Mouse (Mus musculus): Measurements from ENCODE around the gene Usp37. TPM values are rescaled to one million over a fixed set of nuclear protein-coding genes. Genes with fewer than 3 reads are reported as not detected.

The Usp37 gene
- total RNA-seq, 2 experiments from 2014 or later = 6.8 to 8.3 TPM

Small RNA genes lying within 50 kb of the gene (microRNA-seq; reads per million reads assigned to microRNA genes)
- gene Gm25035 (ENCODE audit: borderline replicate concordance in 2 of 2) (0 reads per million in 2 experiments), gene Mir26b (ENCODE audit: borderline replicate concordance in 2 of 2) (38,963 to 54,180 reads per million in 2 experiments)

Other genes with a start within 250 kb of the Usp37 start
- gene Tmbim1, start 238.7 kb downstream of the Usp37 start, total RNA-seq (2021) = 10 to 100 TPM; 28.5 to 36.6 TPM
- gene Catip, start 182.2 kb downstream of the Usp37 start, total RNA-seq (2021) = not detected
- 1 to 10 TPM; 2.9 to 3.2 TPM for gene Slc11a1, start 169.1 kb downstream of the Usp37 start, total RNA-seq (2021)
- 10 to 100 TPM; 82.7 to 82.9 TPM for gene Ctdsp1, start 152.8 kb downstream of the Usp37 start, total RNA-seq (2021)
- gene Vil1, start 134.9 kb downstream of the Usp37 start, total RNA-seq (2021) = under 1 TPM in 1 of 2 experiments, not detected in 1; 0.13 TPM
- gene Cnot9, start 38.2 kb downstream of the Usp37 start, total RNA-seq (2021) = 10 to 100 TPM; 12.3 to 12.5 TPM
- 10 to 100 TPM; 43.2 to 72.4 TPM for gene Plcd4, start 1.4 kb downstream of the Usp37 start, total RNA-seq (2021)
- 10 to 100 TPM in 1 of 2 experiments, 1 to 10 TPM in 1; 9.3 to 10.1 TPM for gene Zfp142, start 44.0 kb upstream of the Usp37 start, total RNA-seq (2021)
- gene Bcs1l, start 44.0 kb upstream of the Usp37 start, total RNA-seq (2021) = 10 to 100 TPM; 18.6 to 21.0 TPM
- 10 to 100 TPM; 13.1 to 17.5 TPM for gene Rnf25, start 57.1 kb upstream of the Usp37 start, total RNA-seq (2021)
- under 1 TPM; 0.84 to 0.96 TPM for gene Stk36, start 57.2 kb upstream of the Usp37 start, total RNA-seq (2021)
- gene Ttll4, start 117.5 kb upstream of the Usp37 start, total RNA-seq (2021) = 10 to 100 TPM; 10.8 to 11.4 TPM
- 10 to 100 TPM; 32.4 to 36.4 TPM for gene Cyp27a1, start 169.3 kb upstream of the Usp37 start, total RNA-seq (2021)
- 10 to 100 TPM; 54.4 to 93.4 TPM for gene Prkag3, start 204.9 kb upstream of the Usp37 start, total RNA-seq (2021)
- under 1 TPM; 0.46 TPM for gene Wnt6, start 227.6 kb upstream of the Usp37 start, total RNA-seq (2021)
- not detected for gene Wnt10a, start 247.2 kb upstream of the Usp37 start, total RNA-seq (2021)

Measured in gastrocnemius, postnatal 25 days (tissue).